ENCODE assay signal across 20 mouse cellular contexts in the genomic region with DNA sequence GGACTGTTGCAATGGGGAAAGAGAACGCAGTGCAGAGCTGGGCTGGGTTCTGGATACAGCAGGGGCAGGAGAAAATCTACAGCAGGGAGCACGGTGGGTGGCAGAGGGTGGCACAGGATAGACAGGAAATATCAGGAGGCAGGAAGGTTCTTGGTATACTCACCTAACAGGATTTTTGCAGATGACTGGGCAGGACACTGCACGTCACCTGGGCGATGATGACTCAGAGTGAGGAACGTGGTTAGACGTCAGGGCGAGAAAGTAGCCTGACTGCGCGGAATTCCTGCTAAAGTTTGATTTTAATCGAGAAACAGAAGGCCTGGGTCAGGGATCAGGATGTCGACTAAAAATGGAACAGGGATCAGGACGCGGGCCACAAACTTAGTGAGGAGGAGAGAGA. TPM values are rescaled to one million over a fixed set of nuclear protein-coding genes. Genes with fewer than 3 reads are reported as not detected.
"Had no signal": no experiment of that assay in that cellular context is flagged by ENCODE, and none has a peak within 500 bp of the region (broad histone marks: within the 10 kb centered on the region; RNA-seq: fewer than 3 reads in every experiment).

No protein-coding gene starts in this region.

- H3K4me3 ChIP-seq: liver, embryonic 13.5 days; liver, embryonic 15.5 days; lung, embryonic 15.5 days; midbrain, embryonic 13.5 days; midbrain, embryonic 15.5 days; neural tube, embryonic 12.5 days had no signal

- DNase-seq: liver, embryonic 13.5 days; liver, postnatal 0 days; lung, adult 2 months; lung, postnatal 14 days; lung, postnatal 36 days; right cerebral cortex, adult 18-20 months; right cerebral cortex, postnatal 25 days; right cerebral cortex, postnatal 4 days; spleen, adult 18-20 months; thymus, adult 2 months; thymus, postnatal 25 days; thymus, postnatal 4 days had no signal

- H3K27ac ChIP-seq: liver, embryonic 13.5 days; liver, embryonic 15.5 days; lung, embryonic 15.5 days; macrophage; midbrain, embryonic 13.5 days; midbrain, embryonic 15.5 days; neural tube, embryonic 12.5 days had no signal

RNA-seq across cellular contexts. Expression of gene Il1b, which starts 36.7 kb away (rescaled TPM):
- total RNA-seq: midbrain, postnatal 0 days had no signal
- polyA plus RNA-seq: lung, embryonic 15.5 days; midbrain, embryonic 11.5 days; midbrain, embryonic 13.5 days; midbrain, embryonic 15.5 days; neural tube, embryonic 12.5 days had no signal
